Mouse (Mus musculus) heart, embryonic 13.5 days (tissue): ENCODE measurements around the gene Vrk2. TPM values are rescaled to one million over a fixed set of nuclear protein-coding genes. Genes with fewer than 3 reads are reported as not detected.

ENCODE experiments used
- ATAC-seq: fragments of 200-750 bp; cut with Nextera tagmentation; 2 replicates; pipeline ENCODE4 v1.8.0; 2017; ENCODE audit warnings: moderate TSS enrichment; ENCODE audit not compliant: insufficient number of reproducible peaks, low FRiP score, low TSS enrichment; ENCODE audit errors: extremely low read depth
- H3K27ac ChIP-seq: fragments of 300-500 bp; sonication (generic); replicated peaks from 2 replicates; pipeline ENCODE4 v1.5.1; 2015; ENCODE audit warnings: moderate library complexity, mild to moderate bottlenecking, inconsistent platforms
- H3K27me3 ChIP-seq: fragments of 300-500 bp; sonication (generic); replicated peaks from 2 replicates; pipeline ENCODE4 v1.6.1; 2015; ENCODE audit warnings: mild to moderate bottlenecking, inconsistent platforms
- H3K36me3 ChIP-seq: fragments of 300-500 bp; sonication (generic); 2 replicates; pipeline ENCODE4 v1.6.1; 2015; ENCODE audit warnings: mild to moderate bottlenecking, inconsistent platforms
- H3K4me1 ChIP-seq: fragments of 300-500 bp; sonication (generic); 2 replicates; pipeline ENCODE4 v1.6.1; 2015; ENCODE audit warnings: inconsistent platforms
- H3K4me2 ChIP-seq: fragments of 300-500 bp; sonication (generic); 2 replicates; pipeline ENCODE4 v1.6.1; 2015; ENCODE audit warnings: inconsistent platforms, mild to moderate bottlenecking, moderate library complexity
- H3K4me3 ChIP-seq: fragments of 300-500 bp; sonication (generic); 2 replicates; pipeline ENCODE4 v1.5.1; 2015; ENCODE audit warnings: moderate library complexity, mild to moderate bottlenecking, inconsistent platforms
- H3K9ac ChIP-seq: fragments of 300-500 bp; sonication (generic); 2 replicates; pipeline ENCODE4 v1.6.1; 2015; ENCODE audit warnings: inconsistent platforms, mild to moderate bottlenecking, moderate library complexity
- H3K9me3 ChIP-seq: fragments of 300-500 bp; sonication (generic); 2 replicates; pipeline ENCODE4 v1.6.1; 2016; ENCODE audit warnings: inconsistent platforms
- WGBS: fragments of 180-500 bp; shearing (Covaris S2); methylation state at CpG from one replicate; pipeline ENCODE4 v1.1.7; 2015; ENCODE audit warnings: mixed read lengths; 5-methylcytosine and 5-hydroxymethylcytosine counted together
- polyA plus RNA-seq: library from polyadenylated mRNA; unstranded; fragments of >200 nt; fragmentation: Nextera tagmentation; extraction: Ambion mirVana; gene quantifications from 2 replicates; pipeline ENCODE4 v1.2.1, GENCODE M21; 2015

Vrk2 gene
- polyA plus RNA-seq: 16.7 TPM in 2 replicates

DNA sequence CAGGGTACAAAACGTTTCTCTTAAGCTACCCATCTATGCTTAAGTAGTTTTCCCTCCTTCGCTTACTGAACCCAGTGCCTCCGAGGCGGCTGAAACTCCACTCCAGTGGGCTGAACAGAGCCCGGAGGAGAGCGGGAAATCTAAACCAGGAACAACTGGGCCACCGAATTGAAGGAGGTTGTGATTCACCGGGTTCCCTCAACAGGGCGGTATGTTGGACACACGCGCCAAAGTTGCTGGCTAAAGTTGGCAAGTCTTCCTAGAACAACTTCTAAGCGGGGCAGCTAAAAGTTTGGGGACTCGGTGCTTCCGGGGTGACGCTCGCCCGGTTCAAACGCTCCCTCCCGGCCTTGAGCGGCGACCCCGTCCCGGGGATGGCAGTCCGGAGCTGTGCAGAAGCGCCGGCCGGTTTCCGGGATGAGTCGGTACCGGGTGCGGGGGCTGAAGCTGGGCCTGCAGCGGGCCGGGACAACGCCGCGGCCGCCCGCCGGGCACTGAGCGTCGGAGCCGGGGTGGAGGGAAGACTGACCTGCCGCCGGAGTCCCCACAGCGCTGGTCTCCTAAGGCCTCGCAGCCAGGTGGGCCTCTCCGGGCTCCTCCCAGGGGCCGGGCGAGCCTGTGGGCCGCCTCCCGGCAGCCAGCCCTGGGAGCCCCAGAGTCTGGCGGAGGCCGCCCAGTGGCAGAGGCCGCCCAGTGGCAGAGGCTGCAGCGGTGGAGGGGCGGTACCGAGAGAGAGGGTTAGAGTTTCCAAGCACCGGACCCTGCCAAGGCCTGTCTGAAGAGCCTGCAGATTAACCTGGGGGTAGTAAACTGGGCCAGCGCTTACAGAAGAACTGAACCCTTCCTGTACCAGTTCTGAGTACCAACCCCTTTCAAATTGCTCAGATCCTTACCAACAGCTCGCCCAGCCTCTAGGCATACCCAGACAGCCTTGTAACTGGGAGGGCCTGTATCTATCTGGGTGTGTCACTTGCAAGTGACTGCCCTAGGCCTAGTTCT lies at the start of gene Vrk2, which contains the start of gene Gm6899:
TSS of gene Vrk2 (minus strand) at position 939 of the 999 bp plus-strand sequence.
TSS of gene Gm6899 (plus strand) at position 181 of the 999 bp plus-strand sequence.
- Histone ChIP-seq H3K27ac (peak within 1 kb of the TSS; percentile 83), H3K9ac (peak within 1 kb of the TSS; percentile 91), H3K9me3 (no peaks in the 10 kb centered on the region), H3K4me3 (peak within 1 kb of the TSS; percentile 88), H3K4me1 (peaks cover 16% of the 10 kb centered on the region), H3K4me2 (peak within 1 kb of the TSS; percentile 79), H3K27me3 (no peaks in the 10 kb centered on the region), H3K36me3 (peaks cover 20% of the 10 kb centered on the region)
- WGBS: under 1% methylated on average over 54 of the region's 60 CpGs
- peak; percentile 100 for ATAC-seq

DNA sequence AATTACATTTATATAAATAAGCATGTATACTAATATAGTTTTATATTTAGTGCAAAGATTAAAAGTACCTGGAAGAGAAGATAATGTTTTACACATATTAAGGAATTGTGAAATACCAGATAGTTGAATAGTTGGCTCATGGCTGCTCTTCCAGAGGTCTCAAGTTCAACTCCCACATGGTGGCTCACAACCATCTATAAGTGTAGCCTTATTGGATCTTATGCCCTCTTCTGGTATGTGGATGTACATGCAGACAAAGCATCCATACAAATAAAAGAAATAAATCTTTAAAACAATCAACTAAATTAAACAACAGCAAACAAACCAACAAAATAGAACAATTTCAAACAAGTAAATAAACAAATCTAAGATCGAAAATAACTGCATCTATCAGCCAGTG lies 48.3 kb upstream of the Vrk2 start:
- ATAC-seq: no peak
- Histone ChIP-seq H3K27me3 (no peaks in the 10 kb centered on the region), H3K4me2 (no peak overlapping the region), H3K4me1 (no peaks in the 10 kb centered on the region), H3K9ac (no peak overlapping the region), H3K36me3 (no peaks in the 10 kb centered on the region), H3K9me3 (0 out of 2 replicates have a peak, but pooled peaks cover 5% of the 10 kb centered on the region), H3K27ac (no peak overlapping the region), H3K4me3 (no peak overlapping the region)
- 77% methylated on average over 1 of the region's 1 CpGs for WGBS

DNA sequence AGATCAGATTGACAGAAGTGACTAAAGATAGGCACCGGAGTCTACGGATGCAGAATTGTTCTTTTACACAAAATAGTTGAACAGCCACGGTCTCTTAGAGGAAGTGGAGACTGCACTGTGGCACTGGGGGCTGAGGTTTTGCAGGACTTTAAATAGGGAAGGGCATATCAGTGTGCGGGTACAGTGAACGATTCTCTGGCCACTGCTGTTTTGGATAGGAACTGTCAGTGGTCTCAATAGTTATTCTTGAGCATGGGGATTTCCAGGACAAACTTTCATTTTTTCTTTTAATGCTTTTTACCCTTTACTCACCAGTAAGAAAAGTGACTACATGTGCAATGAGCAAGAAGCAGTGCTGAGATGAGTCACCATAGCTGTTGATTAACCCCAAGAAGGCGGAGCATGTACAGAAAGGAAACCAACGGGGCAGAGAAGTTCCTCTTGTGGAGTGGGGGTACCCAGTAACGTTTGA lies 46.6 kb upstream of the Vrk2 start:
- ATAC-seq: no peak

DNA sequence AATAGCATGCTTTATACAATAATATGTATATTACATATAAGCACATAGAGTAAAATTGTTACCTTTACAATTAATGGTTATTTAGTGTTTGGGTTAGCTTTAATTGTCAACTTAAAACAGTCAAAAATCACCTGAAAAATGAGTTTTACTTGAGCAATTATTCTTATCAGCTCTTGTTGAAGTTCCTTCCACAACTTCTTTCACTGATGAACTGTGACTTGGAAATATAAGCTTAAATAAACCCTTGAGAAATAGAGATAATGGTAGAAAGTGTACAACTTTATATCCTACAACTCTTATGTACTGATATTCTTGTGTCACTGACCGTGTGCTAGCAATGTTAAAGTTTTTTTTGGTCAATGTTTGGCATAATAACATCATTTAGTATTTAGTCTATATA lies 42.4 kb upstream of the Vrk2 start:
- no peak overlapping the region for H3K4me2 ChIP-seq
- H3K9me3 ChIP-seq: no peaks in the 10 kb centered on the region
- WGBS: 63% methylated on average over 1 of the region's 1 CpGs
- no peaks in the 10 kb centered on the region for H3K4me1 ChIP-seq
- H3K36me3 ChIP-seq: no peaks in the 10 kb centered on the region
- ATAC-seq: no peak
- H3K27me3 ChIP-seq: no peaks in the 10 kb centered on the region
- no peak overlapping the region for H3K9ac ChIP-seq
- no peak overlapping the region for H3K27ac ChIP-seq
- H3K4me3 ChIP-seq: no peak overlapping the region

More for the DNA sequence above, 46.6 kb upstream of the Vrk2 start:
- H3K27ac ChIP-seq: no peak overlapping the region
- no peak overlapping the region for H3K4me3 ChIP-seq
- no peak overlapping the region for H3K9ac ChIP-seq
- no peaks in the 10 kb centered on the region for H3K4me1 ChIP-seq
- 0 out of 2 replicates have a peak, but pooled peaks cover 5% of the 10 kb centered on the region for H3K9me3 ChIP-seq
- H3K36me3 ChIP-seq: no peaks in the 10 kb centered on the region
- H3K4me2 ChIP-seq: no peak overlapping the region
- 63% methylated on average over 8 of the region's 8 CpGs for WGBS
- no peaks in the 10 kb centered on the region for H3K27me3 ChIP-seq

DNA sequence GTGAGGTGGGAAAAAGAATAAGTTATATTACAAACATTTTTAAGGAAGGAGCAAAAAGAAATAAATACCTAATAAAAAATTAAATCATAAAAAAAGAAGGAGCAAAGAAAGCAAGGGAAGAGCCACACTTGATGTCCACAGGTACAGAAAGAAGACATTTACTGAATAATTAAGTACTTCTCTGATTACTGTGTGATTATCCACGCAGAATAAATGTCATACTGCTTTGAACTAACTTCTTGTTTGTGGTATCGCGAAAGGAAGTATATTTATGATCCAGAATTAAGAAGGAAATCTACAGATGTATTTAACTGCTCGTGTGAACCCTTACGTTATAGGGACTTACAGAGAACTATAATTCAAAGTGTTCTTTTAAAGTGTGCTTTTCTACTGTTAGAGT lies 28.9 kb upstream of the Vrk2 start:
- Histone ChIP-seq H3K9me3 (no peaks in the 10 kb centered on the region), H3K4me3 (no peak overlapping the region), H3K9ac (no peak overlapping the region), H3K27ac (no peak overlapping the region), H3K36me3 (no peaks in the 10 kb centered on the region), H3K27me3 (no peaks in the 10 kb centered on the region), H3K4me1 (no peaks in the 10 kb centered on the region), H3K4me2 (no peak overlapping the region)
- 72% methylated on average over 5 of the region's 5 CpGs for WGBS
- ATAC-seq: no peak

DNA sequence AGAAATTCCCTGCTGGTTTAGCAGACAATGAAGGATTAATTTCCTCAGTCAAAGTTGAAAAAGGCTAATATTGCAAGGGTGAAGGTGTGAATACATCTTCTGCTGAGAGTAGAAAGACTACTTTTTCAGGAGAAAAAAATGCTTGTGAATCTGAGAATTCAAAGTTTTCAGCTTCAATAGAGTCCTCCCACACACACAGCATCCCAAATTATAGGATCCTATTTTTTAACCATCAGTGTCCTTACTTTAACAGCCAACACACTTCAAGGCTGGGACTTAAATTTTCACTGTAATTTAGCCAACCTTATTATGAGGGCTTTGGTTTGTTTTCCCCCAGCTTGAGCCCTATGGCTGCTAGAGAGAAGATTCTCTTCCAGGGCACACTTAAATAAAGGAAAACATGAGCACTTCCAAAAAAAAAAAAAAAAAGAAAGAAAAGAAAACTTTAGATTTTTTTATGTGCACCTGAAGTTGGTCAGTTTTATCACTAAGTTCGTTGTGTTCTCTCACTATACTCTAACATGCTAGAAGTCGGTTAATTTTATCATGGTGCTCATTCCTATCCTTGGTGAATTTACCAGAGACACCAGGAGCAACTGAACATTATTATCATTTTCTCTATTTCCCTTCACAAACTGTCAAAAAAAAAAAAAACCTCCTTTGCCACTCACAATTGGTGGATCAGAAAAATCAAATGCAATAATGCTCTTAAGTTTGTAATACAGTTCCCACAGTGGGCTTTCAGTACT lies 24.9 kb upstream of the Vrk2 start:
- Histone ChIP-seq H3K4me1 (no peaks in the 10 kb centered on the region), H3K9me3 (no peaks in the 10 kb centered on the region), H3K4me2 (no peak overlapping the region), H3K36me3 (no peaks in the 10 kb centered on the region), H3K27ac (no peak overlapping the region), H3K9ac (no peak overlapping the region), H3K4me3 (no peak overlapping the region), H3K27me3 (no peaks in the 10 kb centered on the region)
- no peak for ATAC-seq
- WGBS: 63% methylated on average over 2 of the region's 2 CpGs

DNA sequence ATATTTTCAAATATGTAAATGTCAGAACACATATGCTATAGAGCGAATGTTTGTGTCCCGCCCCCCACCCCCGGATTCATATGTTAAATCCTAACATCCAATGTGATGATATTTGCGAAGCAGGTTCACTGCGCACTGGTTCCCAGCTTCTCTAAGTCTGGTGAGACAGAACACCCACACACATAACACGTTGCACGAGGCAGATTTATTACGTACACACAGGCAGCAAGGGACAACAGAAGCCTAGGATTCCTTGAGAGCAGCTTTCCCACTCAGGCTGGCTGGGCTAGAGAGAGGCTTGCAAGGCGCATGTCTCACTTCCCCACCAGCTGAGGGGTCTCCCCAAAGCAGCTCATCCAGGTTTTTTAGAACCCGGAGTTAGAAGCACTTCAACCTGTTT lies 15.0 kb upstream of the Vrk2 start:
- Histone ChIP-seq H3K4me3 (no peak overlapping the region), H3K4me2 (no peak overlapping the region), H3K27me3 (no peaks in the 10 kb centered on the region), H3K9ac (no peak overlapping the region), H3K9me3 (no peaks in the 10 kb centered on the region), H3K4me1 (peaks cover 4% of the 10 kb centered on the region; the same call in 1 of the 2 replicates), H3K27ac (no peak overlapping the region), H3K36me3 (no peaks in the 10 kb centered on the region)
- ATAC-seq: no peak
- WGBS: 73% methylated on average over 10 of the region's 10 CpGs

DNA sequence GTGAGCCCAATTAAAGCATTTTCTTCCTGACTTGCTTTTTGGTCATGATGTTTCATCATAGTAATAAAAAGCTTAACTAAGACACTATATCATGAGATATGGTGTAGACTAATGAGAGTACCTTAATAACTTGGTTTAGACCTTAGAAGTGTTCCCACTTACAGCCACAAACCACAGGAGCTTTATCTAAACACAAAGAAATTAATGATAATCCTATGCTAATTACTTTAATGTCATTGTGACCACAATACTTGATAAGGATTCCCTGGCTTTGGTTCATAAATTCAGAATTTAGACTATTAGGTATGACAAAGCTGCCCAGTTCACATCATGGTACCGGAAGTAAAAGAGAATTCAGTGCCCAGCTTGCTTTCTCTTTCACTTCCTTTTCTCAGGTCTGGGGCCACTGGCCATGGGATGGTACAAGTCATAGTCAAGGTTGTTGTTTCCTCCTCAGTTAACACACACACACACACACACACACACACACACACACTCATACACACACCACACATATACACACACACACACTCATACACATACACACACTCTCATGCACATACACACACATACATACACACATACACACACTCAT lies 10.4 kb upstream of the Vrk2 start:
- H3K9me3 ChIP-seq: no peaks in the 10 kb centered on the region

DNA sequence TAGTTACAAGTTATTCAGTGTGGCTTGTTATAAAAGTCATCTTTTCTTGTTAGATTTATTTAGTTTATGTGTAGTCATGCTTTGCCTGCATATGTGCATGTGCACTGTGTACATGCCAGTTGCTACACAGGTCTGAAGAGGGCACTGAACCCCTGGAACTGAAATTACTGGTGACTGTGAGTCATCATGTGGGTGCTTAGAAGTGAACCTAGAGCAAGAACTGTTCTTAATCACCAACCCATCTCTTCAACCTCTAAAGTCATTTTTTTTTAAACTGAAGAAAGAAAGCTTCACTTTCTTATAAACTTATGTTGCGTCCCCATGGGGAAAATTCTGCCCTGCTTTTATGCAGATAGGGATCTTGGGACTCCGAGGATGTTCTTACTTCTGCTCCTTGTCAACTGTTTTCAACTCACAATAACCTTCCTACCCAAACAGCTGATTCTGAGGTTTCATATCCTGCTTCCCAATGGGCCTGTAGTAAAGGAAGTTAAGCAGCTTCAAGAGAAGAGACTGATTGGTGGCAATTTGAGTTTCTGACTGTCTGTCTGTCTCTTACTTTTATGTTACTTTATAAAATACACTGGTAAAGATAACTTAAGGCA lies 7.9 kb upstream of the Vrk2 start:
- H3K4me2 ChIP-seq: no peak overlapping the region
- H3K9ac ChIP-seq: no peak overlapping the region
- H3K4me3 ChIP-seq: no peak overlapping the region
- peaks cover 6% of the 10 kb centered on the region; the same call in 1 of the 2 replicates for H3K4me1 ChIP-seq
- 66% methylated on average over 2 of the region's 2 CpGs for WGBS
- no peak overlapping the region for H3K27ac ChIP-seq
- H3K36me3 ChIP-seq: no peaks in the 10 kb centered on the region
- no peaks in the 10 kb centered on the region for H3K9me3 ChIP-seq
- no peaks in the 10 kb centered on the region for H3K27me3 ChIP-seq
- ATAC-seq: no peak

More for the DNA sequence above, 10.4 kb upstream of the Vrk2 start:
- Histone ChIP-seq H3K9ac (no peak overlapping the region), H3K4me1 (peaks cover 4% of the 10 kb centered on the region; the same call in 1 of the 2 replicates), H3K4me3 (no peak overlapping the region), H3K4me2 (no peak overlapping the region), H3K27me3 (no peaks in the 10 kb centered on the region), H3K27ac (no peak overlapping the region), H3K36me3 (no peaks in the 10 kb centered on the region)
- 78% methylated on average over 1 of the region's 1 CpGs for WGBS
- ATAC-seq: no peak

DNA sequence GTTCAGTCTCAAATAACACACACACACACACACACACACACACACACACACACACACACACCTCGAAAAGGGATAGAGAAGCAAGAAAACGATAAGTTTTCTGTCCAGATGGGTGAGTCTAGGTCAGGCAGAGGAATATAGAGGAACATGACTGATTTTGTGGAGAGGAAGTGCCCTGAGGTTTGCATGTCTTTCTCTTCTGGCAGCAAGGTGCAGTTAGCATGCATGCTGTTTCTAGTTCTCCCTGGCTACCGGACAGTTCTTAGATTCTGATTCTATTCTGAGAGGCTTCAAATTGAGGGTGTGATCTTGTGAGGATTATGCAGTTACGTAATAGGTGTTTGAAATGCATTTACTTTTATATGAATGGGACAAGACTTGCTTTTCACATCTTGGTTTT lies 6.9 kb upstream of the Vrk2 start:
- H3K27ac ChIP-seq: no peak overlapping the region
- 76% methylated on average over 4 of the region's 4 CpGs for WGBS
- no peaks in the 10 kb centered on the region for H3K9me3 ChIP-seq
- H3K9ac ChIP-seq: no peak overlapping the region
- H3K27me3 ChIP-seq: no peaks in the 10 kb centered on the region
- no peak overlapping the region for H3K4me2 ChIP-seq
- H3K36me3 ChIP-seq: no peaks in the 10 kb centered on the region
- ATAC-seq: no peak
- H3K4me1 ChIP-seq: peaks cover 6% of the 10 kb centered on the region; the same call in 1 of the 2 replicates
- H3K4me3 ChIP-seq: no peak overlapping the region
